Mouse (Mus musculus) ovary, adult 10 weeks (tissue): Measurements from ENCODE around the gene Cstl1. TPM values are rescaled to one million over a fixed set of nuclear protein-coding genes. Genes with fewer than 3 reads are reported as not detected.

ENCODE experiments used
- polyA plus RNA-seq: library from polyadenylated mRNA; stranded (reverse); fragments of 350-450 nt; fragmentation: Illumina TruSeq; extraction: RNeasy Lipid Tissue Mini Kit (QIAGEN cat#74804); gene quantifications from one replicate; pipeline ENCODE4 v1.2.3, GENCODE M21; 2014

The Cstl1 gene
- not detected for polyA plus RNA-seq

GRCm38 (mm10) chr2:148750058-148750457 lies at the start of gene Cstl1:
Gene Cstl1 (plus strand): TSS chr2:148750358.

GRCm38 (mm10) chr2:148732327-148733000 lies 17.7 kb upstream of the Cstl1 start, which contains the start of gene Napb:
Gene Napb (minus strand): TSS chr2:148732467.

GRCm38 (mm10) chr2:148771397-148771796 lies 21.2 kb downstream of the Cstl1 start, which contains the start of gene Cst11:
Gene Cst11 (minus strand): TSS chr2:148771497.

GRCm38 (mm10) chr2:148781709-148782108 lies 31.6 kb downstream of the Cstl1 start, which contains the start of gene 8030411F24Rik:
Gene 8030411F24Rik (plus strand): TSS chr2:148782009.

GRCm38 (mm10) chr2:148789142-148789541 lies 39.0 kb downstream of the Cstl1 start, which contains the start of gene Cst12:
Gene Cst12 (plus strand): TSS chr2:148789361.

GRCm38 (mm10) chr2:148798485-148798884 lies 48.3 kb downstream of the Cstl1 start, which contains the start of gene Cst8:
Gene Cst8 (plus strand): TSS chr2:148798785.

Other genes with a start within 250 kb of the Cstl1 start
- 9.3 TPM for gene Nxt1, start 77.8 kb upstream of the Cstl1 start, polyA plus RNA-seq
- gene Gzf1, start 69.3 kb upstream of the Cstl1 start, polyA plus RNA-seq: 39.9 TPM
- gene Napb, start 17.9 kb upstream of the Cstl1 start, polyA plus RNA-seq: 4.6 TPM
- not detected for gene Cst11, start 21.1 kb downstream of the Cstl1 start, polyA plus RNA-seq
- gene 8030411F24Rik, start 31.7 kb downstream of the Cstl1 start, polyA plus RNA-seq: not detected
- 47.0 TPM for gene Cst12, start 39.0 kb downstream of the Cstl1 start, polyA plus RNA-seq
- 150 TPM for gene Cst8, start 48.4 kb downstream of the Cstl1 start, polyA plus RNA-seq
- gene Cst13, start 69.7 kb downstream of the Cstl1 start, polyA plus RNA-seq: not detected
- gene Cst9, start 84.8 kb downstream of the Cstl1 start, polyA plus RNA-seq: 0.83 TPM
- gene 9230104L09Rik, start 114.7 kb downstream of the Cstl1 start, polyA plus RNA-seq: 6.6 TPM
- gene Cst3, start 125.3 kb downstream of the Cstl1 start, polyA plus RNA-seq: 20.3 TPM